Mouse (Mus musculus) bone marrow macrophage, adult 2 months (primary cell): ENCODE measurements around the gene Gm20441.

Source experiments
- CTCF ChIP-seq: IDR thresholded peaks from 2 replicates; pipeline ENCODE4 v1.5.1; 2012; ENCODE audit warnings: low read depth, mild to moderate bottlenecking, low read length, moderate library complexity
- POLR2A ChIP-seq: IDR thresholded peaks from 2 replicates; pipeline ENCODE4 v1.6.1; 2012; ENCODE audit warnings: mild to moderate bottlenecking, low read depth, low read length, borderline replicate concordance

GRCm38 (mm10) chr10:75804217-75804616 is 23.5 kb upstream of the Gm20441 start:
- TF ChIP-seq CTCF: no peak
- TF ChIP-seq POLR2A: no peak
